Mouse (Mus musculus): Measurements from ENCODE around the gene Snap91. TPM values are rescaled to one million over a fixed set of nuclear protein-coding genes. Genes with fewer than 3 reads are reported as not detected.

The Snap91 gene
- polyA plus RNA-seq, 1 experiment from 2014 or later: 5.8 TPM

GRCm38 (mm10) chr9:86717119-86717518 lies 163.3 kb downstream of the Snap91 start:
- Histone ChIP-seq H3K36me3 (no peaks in the 10 kb centered on the region), H3K9me3 (no peaks in the 10 kb centered on the region), H3K4me2 (no peak overlapping the region), H3K4me1 (no peaks in the 10 kb centered on the region), H3K27me3 (no peaks in the 10 kb centered on the region), H3K4me3 (no peak overlapping the region), H3K9ac (no peak overlapping the region), H3K27ac (no peak overlapping the region)
- no peak for ATAC-seq (ENCODE audit: borderline replicate concordance, extremely low read depth, low FRiP score, low TSS enrichment)
- 34% methylated on average over 5 of the region's 5 CpGs for WGBS

- no peaks in the 10 kb centered on the region for H3K9me3 ChIP-seq
Measured at GRCm38 (mm10) chr9:86716540-86716939, 163.9 kb downstream of the Snap91 start.

More at GRCm38 (mm10) chr9:86716540-86716939, 163.9 kb downstream of the Snap91 start:
- no peak overlapping the region for H3K4me3 ChIP-seq
- H3K27ac ChIP-seq: no peak overlapping the region
- H3K27me3 ChIP-seq: no peaks in the 10 kb centered on the region
- 29% methylated on average over 2 of the region's 2 CpGs for WGBS
- H3K36me3 ChIP-seq: no peaks in the 10 kb centered on the region
- no peaks in the 10 kb centered on the region for H3K4me1 ChIP-seq
- H3K4me2 ChIP-seq: no peak overlapping the region
- no peak for ATAC-seq (ENCODE audit: borderline replicate concordance, extremely low read depth, low FRiP score, low TSS enrichment)
- no peak overlapping the region for H3K9ac ChIP-seq

Other genes starting within 250 kb of the Snap91 start
- 31.6 and 32.6 TPM in 2 replicates for gene Me1, start 184.7 kb downstream of the Snap91 start, polyA plus RNA-seq (2015; fragmentation: Nextera tagmentation; extraction: Ambion mirVana)
- 54.0 and 54.2 TPM in 2 replicates for gene Prss35, start 137.0 kb downstream of the Snap91 start, polyA plus RNA-seq (2015; fragmentation: Nextera tagmentation; extraction: Ambion mirVana)
- not detected in 2 replicates for gene Ripply2, start 134.9 kb upstream of the Snap91 start, polyA plus RNA-seq (2015; fragmentation: Nextera tagmentation; extraction: Ambion mirVana)
- gene Cyb5r4, start 141.4 kb upstream of the Snap91 start, polyA plus RNA-seq (2015; fragmentation: Nextera tagmentation; extraction: Ambion mirVana): 54.1 and 55.8 TPM in 2 replicates